Mouse (Mus musculus): ENCODE measurements around the gene Pde4b. TPM values are rescaled to one million over a fixed set of nuclear protein-coding genes. Genes with fewer than 3 reads are reported as not detected.
"Not testable (repeated sequence)": the region's sequence is repeated elsewhere in the genome, so short reads cannot be mapped to it uniquely, and the experiment has no call there.

Pde4b gene
- 2.7 TPM for polyA plus RNA-seq (2012; fragmentation: generic; extraction: Trizol)
- long read RNA-seq, experiment 1, transcript Pde4b-203 (10 exons, 2,756 nt) = major isoform, 5 of 9 reads
- long read RNA-seq, experiment 1, partial matches to known transcripts = 1 of 9 reads
- long read RNA-seq, experiment 1, other reads (novel, unspliced or antisense) = 3 of 9 reads
- long read RNA-seq, experiment 2, transcript Pde4b-203 (10 exons, 2,756 nt) = major isoform, 140 of 149 reads
- long read RNA-seq, experiment 2, partial matches to known transcripts = 3 of 149 reads
- long read RNA-seq, experiment 2, other reads (novel, unspliced or antisense) = 6 of 149 reads

- Histone ChIP-seq H3ac (ENCODE audit: control insufficient read depth, insufficient read length, low read depth) (no peak within 1 kb of the TSS), H3K27me3 (ENCODE audit: control insufficient read depth, insufficient read depth, insufficient read length) (peaks cover 23% of the 10 kb centered on the region), H3K79me3 (ENCODE audit: low read depth) (no peaks in the 10 kb centered on the region), H3K79me2 (ENCODE audit: control insufficient read depth, insufficient read depth) (no peaks in the 10 kb centered on the region), H3K4me3 (ENCODE audit: insufficient read depth, poor library complexity, severe bottlenecking) (no peak within 1 kb of the TSS), H3K36me3 (ENCODE audit: control insufficient read depth, insufficient read depth) (no peaks in the 10 kb centered on the region)
- no peak for TF ChIP-seq CTCF (IDR thresholded peaks at IDR 0.05; ENCODE audit: control insufficient read depth, insufficient read depth, insufficient read length)
- no peak for TF ChIP-seq FOSL1 (IDR thresholded peaks at IDR 0.05; ENCODE audit: insufficient read depth, low read length, poor library complexity, severe bottlenecking)
- no peak for TF ChIP-seq USF1 (IDR thresholded peaks at IDR 0.05; ENCODE audit: low read depth)
- TF ChIP-seq CEBPB (IDR thresholded peaks at IDR 0.05; ENCODE audit: low read depth) = no peak
- no peak for TF ChIP-seq MYOD1 (IDR thresholded peaks at IDR 0.05; ENCODE audit: control insufficient read depth, insufficient read length, low read depth)
- TF ChIP-seq MYOG (IDR thresholded peaks at IDR 0.05; ENCODE audit: control insufficient read depth, extremely low read depth, insufficient read length) = no peak
- no peak for TF ChIP-seq MAX (IDR thresholded peaks at IDR 0.05)
Measured at GRCm38 (mm10) chr4:102087091-102087565, at the start of gene Pde4b. Gene Pde4b, plus strand, starts transcription at chr4:102087543.

GRCm38 (mm10) chr4:102040190-102040589 is 47.2 kb upstream of the Pde4b start:
- Histone ChIP-seq H3K4me3 (ENCODE audit: insufficient read depth, poor library complexity, severe bottlenecking) (no peak overlapping the region), H3K79me2 (ENCODE audit: control insufficient read depth, insufficient read depth) (no peaks in the 10 kb centered on the region), H3K79me3 (ENCODE audit: low read depth) (no peaks in the 10 kb centered on the region), H3K36me3 (ENCODE audit: control insufficient read depth, insufficient read depth) (no peaks in the 10 kb centered on the region), H3K27me3 (ENCODE audit: control insufficient read depth, insufficient read depth, insufficient read length) (no peaks in the 10 kb centered on the region), H3ac (ENCODE audit: control insufficient read depth, insufficient read length, low read depth) (no peak overlapping the region)
- TF ChIP-seq CTCF (IDR thresholded peaks at IDR 0.05; ENCODE audit: control insufficient read depth, insufficient read depth, insufficient read length) (no peak), USF1 (IDR thresholded peaks at IDR 0.05; ENCODE audit: low read depth) (no peak), FOSL1 (IDR thresholded peaks at IDR 0.05; ENCODE audit: insufficient read depth, low read length, poor library complexity, severe bottlenecking) (no peak), CEBPB (IDR thresholded peaks at IDR 0.05; ENCODE audit: low read depth) (no peak), MAX (IDR thresholded peaks at IDR 0.05) (no peak), MYOG (IDR thresholded peaks at IDR 0.05; ENCODE audit: control insufficient read depth, extremely low read depth, insufficient read length) (no peak), MYOD1 (IDR thresholded peaks at IDR 0.05; ENCODE audit: control insufficient read depth, insufficient read length, low read depth) (no peak)

- Histone ChIP-seq H3K27me3 (ENCODE audit: control insufficient read depth, insufficient read depth, insufficient read length) (no peaks in the 10 kb centered on the region), H3ac (ENCODE audit: control insufficient read depth, insufficient read length, low read depth) (no peak overlapping the region), H3K79me3 (ENCODE audit: low read depth) (no peaks in the 10 kb centered on the region), H3K36me3 (ENCODE audit: control insufficient read depth, insufficient read depth) (no peaks in the 10 kb centered on the region), H3K79me2 (ENCODE audit: control insufficient read depth, insufficient read depth) (no peaks in the 10 kb centered on the region), H3K4me3 (ENCODE audit: insufficient read depth, poor library complexity, severe bottlenecking) (no peak overlapping the region)
- TF ChIP-seq MYOG (IDR thresholded peaks at IDR 0.05; ENCODE audit: control insufficient read depth, extremely low read depth, insufficient read length) (no peak), FOSL1 (IDR thresholded peaks at IDR 0.05; ENCODE audit: insufficient read depth, low read length, poor library complexity, severe bottlenecking) (no peak), MAX (IDR thresholded peaks at IDR 0.05) (no peak), USF1 (IDR thresholded peaks at IDR 0.05; ENCODE audit: low read depth) (no peak), MYOD1 (IDR thresholded peaks at IDR 0.05; ENCODE audit: control insufficient read depth, insufficient read length, low read depth) (no peak)
Measured at GRCm38 (mm10) chr4:102045183-102046140, 41.9 kb upstream of the Pde4b start.

GRCm38 (mm10) chr4:102049368-102049767 is 38.0 kb upstream of the Pde4b start:
- H3K27me3 ChIP-seq (ENCODE audit: control insufficient read depth, insufficient read depth, insufficient read length); H3K79me2 ChIP-seq (ENCODE audit: control insufficient read depth, insufficient read depth); H3K36me3 ChIP-seq (ENCODE audit: control insufficient read depth, insufficient read depth); H3K4me3 ChIP-seq (ENCODE audit: insufficient read depth, poor library complexity, severe bottlenecking); H3ac ChIP-seq (ENCODE audit: control insufficient read depth, insufficient read length, low read depth); H3K79me3 ChIP-seq (ENCODE audit: low read depth): not testable (repeated sequence)

- H3K27me3 ChIP-seq (ENCODE audit: control insufficient read depth, insufficient read depth, insufficient read length) = no peaks in the 10 kb centered on the region
- H3K36me3 ChIP-seq (ENCODE audit: control insufficient read depth, insufficient read depth) = no peaks in the 10 kb centered on the region
- H3K79me2 ChIP-seq (ENCODE audit: control insufficient read depth, insufficient read depth) = no peaks in the 10 kb centered on the region
- no peaks in the 10 kb centered on the region for H3K79me3 ChIP-seq (ENCODE audit: low read depth)
- TF ChIP-seq MYOD1 (IDR thresholded peaks at IDR 0.05; ENCODE audit: control insufficient read depth, insufficient read length, low read depth) (no peak), USF1 (IDR thresholded peaks at IDR 0.05; ENCODE audit: low read depth) (no peak), CTCF (IDR thresholded peaks at IDR 0.05; ENCODE audit: control insufficient read depth, insufficient read depth, insufficient read length) (no peak), MYOG (IDR thresholded peaks at IDR 0.05; ENCODE audit: control insufficient read depth, extremely low read depth, insufficient read length) (no peak), FOSL1 (IDR thresholded peaks at IDR 0.05; ENCODE audit: insufficient read depth, low read length, poor library complexity, severe bottlenecking) (no peak), MAX (IDR thresholded peaks at IDR 0.05) (no peak), CEBPB (IDR thresholded peaks at IDR 0.05; ENCODE audit: low read depth) (no peak)
- no peak overlapping the region for H3ac ChIP-seq (ENCODE audit: control insufficient read depth, insufficient read length, low read depth)
- H3K4me3 ChIP-seq (ENCODE audit: insufficient read depth, poor library complexity, severe bottlenecking) = no peak overlapping the region
Measured at GRCm38 (mm10) chr4:102061322-102061721, 26.0 kb upstream of the Pde4b start.

All from C2C12 (cell line).